Mouse (Mus musculus) midbrain, embryonic 12.5 days (tissue): ENCODE measurements around the gene Adh1. TPM values are rescaled to one million over a fixed set of nuclear protein-coding genes. Genes with fewer than 3 reads are reported as not detected.
A peak's percentile ranks its signal among the peaks of the same experiment; 100 is the strongest.

Experiments
- ATAC-seq: fragments of 200-750 bp; cut with Nextera tagmentation; 2 replicates; pipeline ENCODE4 v1.8.0; 2017; ENCODE audit warnings: low read depth, moderate TSS enrichment, moderate library complexity; ENCODE audit not compliant: low FRiP score
- H3K27ac ChIP-seq: fragments of 300-500 bp; sonication (generic); replicated peaks from 2 replicates; pipeline ENCODE4 v1.5.1; 2016; ENCODE audit warnings: mild to moderate bottlenecking
- H3K27me3 ChIP-seq: fragments of 300-500 bp; sonication (generic); 2 replicates; pipeline ENCODE4 v1.6.1; 2016; ENCODE audit warnings: mild to moderate bottlenecking
- H3K36me3 ChIP-seq: fragments of 300-500 bp; sonication (generic); 2 replicates; pipeline ENCODE4 v1.6.1; 2016
- H3K4me1 ChIP-seq: fragments of 300-500 bp; sonication (generic); 2 replicates; pipeline ENCODE4 v1.6.1; 2016
- H3K4me2 ChIP-seq: fragments of 300-500 bp; sonication (generic); replicated peaks from 2 replicates; pipeline ENCODE4 v1.6.1; 2016; ENCODE audit warnings: mild to moderate bottlenecking, moderate library complexity
- H3K4me3 ChIP-seq: fragments of 300-500 bp; sonication (generic); 2 replicates; pipeline ENCODE4 v1.5.1; 2016; ENCODE audit warnings: mild to moderate bottlenecking
- H3K9ac ChIP-seq: fragments of 300-500 bp; sonication (generic); replicated peaks from 2 replicates; pipeline ENCODE4 v1.6.1; 2016; ENCODE audit warnings: mild to moderate bottlenecking, moderate library complexity
- H3K9me3 ChIP-seq: fragments of 300-500 bp; sonication (generic); 2 replicates; pipeline ENCODE4 v1.6.1; 2016; ENCODE audit warnings: mild to moderate bottlenecking
- WGBS: fragments of 180-500 bp; shearing (Covaris S2); methylation state at CpG from one replicate; pipeline ENCODE4 v1.1.7; 2016; 5-methylcytosine and 5-hydroxymethylcytosine counted together
- polyA plus RNA-seq: library from polyadenylated mRNA; unstranded; fragments of >200 nt; fragmentation: Nextera tagmentation; extraction: Ambion mirVana; gene quantifications from 2 replicates; pipeline ENCODE4 v1.2.1, GENCODE M21; 2016

Adh1 gene
- polyA plus RNA-seq, 1 experiment from 2014 or later, result 0.34 TPM

DNA sequence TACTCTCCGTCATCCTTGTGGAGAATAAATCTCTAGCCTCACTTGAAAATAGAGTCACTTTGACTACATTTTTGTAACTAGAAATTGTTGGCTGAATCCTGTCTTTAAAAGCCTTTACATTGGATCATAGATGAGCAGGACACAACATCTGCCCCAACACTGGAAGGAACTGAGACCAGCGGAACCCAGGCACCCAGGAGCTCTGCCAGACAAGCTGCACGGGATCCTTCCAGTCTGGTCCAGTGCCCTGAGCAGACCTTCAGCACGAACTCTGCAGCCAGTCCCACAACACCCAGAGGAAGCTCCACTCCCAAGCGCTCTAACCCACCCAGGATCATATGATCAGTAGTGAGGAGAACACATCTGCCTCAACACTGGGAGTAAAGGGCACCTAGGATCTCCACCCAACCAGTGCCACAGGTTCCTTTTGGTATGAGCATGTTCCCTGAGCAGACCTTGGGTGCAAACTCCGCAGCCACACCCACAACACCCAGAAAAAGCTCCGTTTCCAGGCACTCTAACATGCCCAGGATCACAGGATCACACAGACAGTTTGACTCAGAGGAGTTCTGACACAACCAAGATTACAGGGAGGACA, 32.6 kb downstream of the Adh1 start:
- no peak overlapping the region for H3K9ac ChIP-seq
- no peaks in the 10 kb centered on the region for H3K27me3 ChIP-seq
- no peak overlapping the region for H3K27ac ChIP-seq
- H3K9me3 ChIP-seq, result peaks cover 4% of the 10 kb centered on the region
- WGBS, result 89% methylated on average over 7 of the region's 7 CpGs
- H3K4me1 ChIP-seq, result no peaks in the 10 kb centered on the region
- H3K36me3 ChIP-seq, result no peaks in the 10 kb centered on the region
- no peak for ATAC-seq
- H3K4me3 ChIP-seq, result no peak overlapping the region
- no peak overlapping the region for H3K4me2 ChIP-seq

DNA sequence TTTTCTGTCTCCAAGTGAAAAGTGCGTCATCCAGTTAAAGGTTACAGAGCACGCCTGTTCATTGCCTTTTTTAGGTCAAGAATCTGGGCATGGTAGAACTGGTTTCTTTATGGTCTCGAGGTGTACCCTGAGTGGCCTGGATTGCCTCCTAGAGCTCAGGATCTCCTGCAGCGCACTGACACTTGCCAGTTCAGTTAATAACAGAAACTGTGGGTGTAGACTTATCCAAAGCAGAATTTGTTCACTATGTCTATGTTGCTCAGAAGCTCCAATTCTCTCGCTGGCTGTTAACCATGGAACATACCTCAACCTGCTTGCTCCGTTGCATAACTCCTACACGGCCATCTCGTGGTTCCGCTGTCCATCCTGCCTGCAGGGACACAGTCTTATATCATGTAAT, 39.3 kb downstream of the Adh1 start:
- H3K27ac ChIP-seq, result no peak overlapping the region
- WGBS, result 91% methylated on average over 9 of the region's 9 CpGs
- H3K4me2 ChIP-seq, result no peak overlapping the region
- no peak overlapping the region for H3K9ac ChIP-seq
- H3K9me3 ChIP-seq, result peaks cover 8% of the 10 kb centered on the region
- ATAC-seq, result no peak
- no peak overlapping the region for H3K4me3 ChIP-seq
- no peaks in the 10 kb centered on the region for H3K27me3 ChIP-seq
- H3K4me1 ChIP-seq, result no peaks in the 10 kb centered on the region
- H3K36me3 ChIP-seq, result no peaks in the 10 kb centered on the region

DNA sequence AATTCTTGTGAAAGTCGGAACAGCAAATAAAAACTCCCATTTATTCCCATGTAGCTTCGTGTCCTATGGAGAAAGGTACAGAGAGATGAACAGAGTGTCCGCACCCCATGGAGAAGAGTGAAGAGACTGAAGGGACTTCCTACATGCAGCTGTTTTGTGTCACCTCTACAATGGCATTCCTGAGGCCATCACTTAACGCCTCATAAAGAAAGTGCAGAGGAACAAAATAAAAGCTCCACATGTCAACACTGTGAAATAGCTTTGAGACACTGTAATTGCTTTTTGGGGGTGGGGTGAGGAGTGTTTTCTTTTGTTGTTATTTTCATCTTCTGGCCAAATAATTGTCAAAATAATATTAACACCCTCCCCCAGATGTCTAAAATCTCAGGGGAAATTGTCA, 41.9 kb downstream of the Adh1 start:
- WGBS, result 75% methylated on average over 4 of the region's 4 CpGs
- Histone ChIP-seq H3K4me1 (no peaks in the 10 kb centered on the region), H3K27me3 (no peaks in the 10 kb centered on the region), H3K27ac (no peak overlapping the region), H3K4me2 (no peak overlapping the region), H3K36me3 (no peaks in the 10 kb centered on the region), H3K4me3 (no peak overlapping the region), H3K9me3 (peaks cover 8% of the 10 kb centered on the region), H3K9ac (no peak overlapping the region)
- no peak for ATAC-seq

DNA sequence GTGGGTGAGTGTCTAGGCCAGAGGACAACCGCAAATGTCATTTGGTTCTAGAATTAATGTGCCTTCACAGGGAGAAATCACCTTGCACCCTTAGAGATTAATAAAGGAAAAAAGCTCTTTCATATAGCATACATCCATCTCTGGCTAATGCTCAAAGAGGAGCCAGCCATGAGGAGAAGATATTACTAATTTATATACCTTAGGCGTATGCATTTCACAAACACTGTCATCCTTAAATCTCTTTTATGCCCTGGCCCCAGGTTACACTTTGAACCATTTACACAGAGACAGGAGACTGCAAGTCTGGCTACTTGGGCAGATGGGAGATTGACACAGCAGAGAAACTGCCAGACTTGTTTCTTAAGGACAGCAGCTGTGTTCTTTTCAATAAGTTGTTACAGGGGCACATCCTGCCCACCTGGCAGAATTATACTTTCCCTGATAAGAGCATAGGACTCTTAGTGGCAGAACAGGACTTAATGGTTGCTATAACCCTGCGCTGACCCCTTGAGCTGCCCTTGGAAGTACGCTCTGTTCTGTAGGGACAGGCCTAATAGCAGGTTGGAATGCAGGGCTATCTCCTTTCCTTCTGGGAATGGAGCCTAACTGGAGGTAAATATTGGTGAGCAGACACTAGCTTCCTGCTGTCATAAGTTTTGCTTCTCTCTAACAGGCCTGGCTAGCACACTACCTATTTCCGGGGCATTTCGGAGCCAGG, 43.1 kb downstream of the Adh1 start:
- Histone ChIP-seq H3K9me3 (no peaks in the 10 kb centered on the region), H3K4me1 (no peaks in the 10 kb centered on the region), H3K36me3 (no peaks in the 10 kb centered on the region), H3K4me2 (no peak overlapping the region), H3K4me3 (no peak overlapping the region), H3K27ac (no peak overlapping the region), H3K27me3 (no peaks in the 10 kb centered on the region), H3K9ac (no peak overlapping the region)
- 92% methylated on average over 6 of the region's 6 CpGs for WGBS
- ATAC-seq, result no peak

DNA sequence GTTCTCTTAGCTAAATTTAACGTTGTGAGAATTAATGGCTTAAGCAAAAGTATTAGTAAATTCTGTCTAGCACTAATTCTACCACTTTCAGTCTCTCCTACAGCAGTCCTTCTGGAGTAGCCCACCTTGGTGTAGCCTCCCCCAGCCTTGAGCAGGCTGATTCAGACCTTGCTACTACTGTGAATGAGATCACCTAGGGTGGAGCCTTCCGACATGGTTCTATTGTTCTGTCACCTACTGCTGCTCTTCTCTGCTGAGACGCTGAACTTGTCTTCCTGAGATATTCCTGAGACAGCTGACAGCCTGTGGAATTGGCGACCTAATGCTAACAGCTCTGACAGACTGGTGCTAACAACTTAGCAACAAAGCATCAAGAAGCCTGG, 43.7 kb downstream of the Adh1 start:
- no peak overlapping the region for H3K4me2 ChIP-seq
- H3K27ac ChIP-seq, result no peak overlapping the region
- H3K27me3 ChIP-seq, result no peaks in the 10 kb centered on the region
- H3K36me3 ChIP-seq, result no peaks in the 10 kb centered on the region
- H3K4me3 ChIP-seq, result no peak overlapping the region
- H3K9me3 ChIP-seq, result no peaks in the 10 kb centered on the region
- H3K9ac ChIP-seq, result no peak overlapping the region
- WGBS, result 57% methylated on average over 4 of the region's 4 CpGs
- no peak for ATAC-seq
- H3K4me1 ChIP-seq, result no peaks in the 10 kb centered on the region

DNA sequence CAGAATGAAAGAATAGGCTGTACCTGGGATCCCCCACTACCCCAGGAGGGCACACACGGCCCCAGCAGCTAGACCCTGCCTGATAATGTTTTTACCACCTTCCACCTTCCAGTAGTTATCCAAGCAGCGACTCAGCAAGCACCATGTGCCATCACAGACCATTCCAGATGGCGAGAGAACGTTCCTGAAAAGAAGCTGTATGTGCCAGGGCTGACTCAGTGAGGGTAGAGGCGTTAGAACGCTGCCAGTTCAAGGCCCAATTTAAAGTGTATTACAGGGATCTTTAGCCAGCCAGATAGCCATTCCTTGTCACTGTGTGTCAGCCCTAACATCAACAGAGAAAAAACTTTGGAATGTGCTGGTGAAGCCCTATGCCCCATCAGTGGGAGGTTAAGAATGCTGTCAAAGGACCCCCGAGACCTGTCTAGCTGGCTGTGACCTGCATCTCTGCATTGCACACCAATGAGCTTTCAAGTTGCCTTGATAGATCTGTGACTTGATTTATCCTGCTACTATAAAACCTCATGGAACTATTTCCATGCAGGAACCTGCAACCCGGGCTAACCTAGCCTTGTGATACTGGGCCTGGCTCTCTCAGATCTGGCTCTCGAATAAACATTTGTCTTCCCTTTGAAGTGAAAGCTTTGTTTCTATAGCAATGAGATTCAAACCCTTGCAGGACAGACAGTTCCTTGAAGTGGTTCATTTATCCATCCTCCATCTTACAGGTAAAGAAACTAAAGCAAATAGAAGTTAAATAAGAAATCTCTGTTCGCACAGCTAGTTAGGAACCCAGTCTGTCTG, 44.9 kb downstream of the Adh1 start:
- no peak for ATAC-seq
- H3K4me3 ChIP-seq, result no peak overlapping the region
- no peak overlapping the region for H3K4me2 ChIP-seq
- no peak overlapping the region for H3K9ac ChIP-seq
- WGBS, result 76% methylated on average over 10 of the region's 10 CpGs
- no peaks in the 10 kb centered on the region for H3K4me1 ChIP-seq
- no peaks in the 10 kb centered on the region for H3K27me3 ChIP-seq
- H3K9me3 ChIP-seq, result no peaks in the 10 kb centered on the region
- H3K36me3 ChIP-seq, result no peaks in the 10 kb centered on the region
- H3K27ac ChIP-seq, result no peak overlapping the region

DNA sequence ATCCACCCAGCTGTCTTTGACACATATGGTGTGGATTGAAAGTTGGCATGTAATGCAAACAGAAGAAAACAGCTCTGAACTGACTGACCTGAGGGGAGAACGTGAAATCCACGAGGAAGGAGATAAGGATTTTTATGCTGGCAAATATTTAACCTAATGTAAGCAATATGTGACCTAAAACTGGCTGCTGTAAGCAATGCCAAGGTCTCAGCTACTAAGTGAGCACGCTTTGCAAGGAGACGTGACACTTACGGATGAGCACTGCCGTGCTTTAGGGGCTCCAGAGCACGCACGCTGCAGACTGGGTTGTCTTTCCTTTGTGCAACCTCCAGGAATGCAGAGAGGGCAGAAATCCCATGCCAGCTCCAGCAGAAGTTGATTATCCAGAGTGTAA, 45.5 kb downstream of the Adh1 start:
- H3K4me3 ChIP-seq, result no peak overlapping the region
- H3K9me3 ChIP-seq, result no peaks in the 10 kb centered on the region
- H3K9ac ChIP-seq, result no peak overlapping the region
- no peaks in the 10 kb centered on the region for H3K36me3 ChIP-seq
- peak overlapping the region; percentile 22; the same call in 1 of the 2 replicates for H3K27ac ChIP-seq
- no peak for ATAC-seq
- H3K4me2 ChIP-seq, result no peak overlapping the region
- 59% methylated on average over 8 of the region's 8 CpGs for WGBS
- no peaks in the 10 kb centered on the region for H3K27me3 ChIP-seq
- no peaks in the 10 kb centered on the region for H3K4me1 ChIP-seq

DNA sequence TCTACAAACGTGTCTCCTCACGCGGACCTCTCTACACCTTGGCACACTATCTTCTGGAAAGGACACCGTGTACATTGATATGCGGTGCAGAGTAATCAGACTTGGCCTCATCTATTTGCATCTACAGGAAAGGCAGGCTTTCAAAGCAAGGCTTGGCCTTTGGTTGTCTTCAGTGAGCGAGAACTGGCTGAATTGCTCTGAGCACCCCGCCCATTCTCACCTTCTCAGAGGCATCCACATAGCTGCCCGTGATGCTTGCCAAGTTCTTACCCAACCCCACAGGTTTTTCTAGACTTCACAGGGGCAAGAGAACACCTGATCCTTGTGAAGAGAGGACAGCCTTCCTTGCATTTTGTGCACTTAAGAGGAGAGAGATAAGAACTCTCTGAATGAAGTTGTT, 49.1 kb downstream of the Adh1 start:
- Histone ChIP-seq H3K27me3 (no peaks in the 10 kb centered on the region), H3K4me1 (no peaks in the 10 kb centered on the region), H3K4me3 (no peak overlapping the region), H3K27ac (no peak overlapping the region), H3K9me3 (no peaks in the 10 kb centered on the region), H3K9ac (no peak overlapping the region), H3K4me2 (no peak overlapping the region), H3K36me3 (no peaks in the 10 kb centered on the region)
- no peak for ATAC-seq
- WGBS, result 92% methylated on average over 8 of the region's 8 CpGs

DNA sequence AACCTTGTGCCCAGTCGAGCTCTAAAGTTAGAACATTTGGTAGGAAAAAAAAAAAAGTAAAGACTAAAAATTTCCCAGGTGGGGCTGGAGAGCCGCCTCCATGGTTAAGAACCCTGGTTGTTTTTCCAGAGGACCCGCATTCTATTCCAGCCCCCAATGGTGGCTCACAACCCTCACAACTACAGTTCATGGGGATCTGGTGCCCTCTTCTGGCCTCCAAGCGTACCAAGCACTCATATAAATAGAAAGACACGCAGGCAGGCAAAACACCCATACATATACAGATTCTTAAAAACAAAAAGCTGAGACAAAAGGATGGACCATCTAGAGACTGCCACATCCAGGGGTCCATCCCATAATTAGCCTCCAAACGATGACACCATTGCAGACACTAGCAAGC, 50.2 kb downstream of the Adh1 start:
- Histone ChIP-seq H3K27me3 (no peaks in the 10 kb centered on the region), H3K4me2 (no peak overlapping the region), H3K27ac (no peak overlapping the region), H3K36me3 (no peaks in the 10 kb centered on the region), H3K4me1 (no peaks in the 10 kb centered on the region), H3K9me3 (no peaks in the 10 kb centered on the region), H3K9ac (no peak overlapping the region), H3K4me3 (no peak overlapping the region)
- ATAC-seq, result no peak
- WGBS, result 80% methylated on average over 6 of the region's 6 CpGs

DNA sequence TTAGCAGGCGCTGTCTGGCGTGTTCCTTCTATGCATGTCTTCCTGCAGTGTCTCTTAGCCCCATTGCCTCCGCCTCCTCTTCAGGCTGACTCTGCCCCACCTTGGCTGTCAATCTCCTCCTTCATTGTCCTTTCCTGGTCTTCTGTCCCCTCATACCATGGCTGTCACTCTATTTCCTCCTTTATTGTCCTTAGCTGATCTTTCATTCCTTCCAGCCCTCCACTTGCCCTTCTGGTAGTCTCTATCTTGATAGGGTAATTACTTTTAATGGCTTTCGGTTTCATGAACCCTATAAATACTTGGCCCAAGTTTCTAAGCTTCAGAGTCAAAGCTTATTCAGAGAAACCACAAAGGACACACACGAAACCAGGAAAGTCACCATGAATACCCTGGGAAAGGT, 52.2 kb downstream of the Adh1 start, which contains the start of gene Adh6a:
Gene Adh6a (plus strand): TSS at position 322 of the 400 bp plus-strand sequence.
- H3K36me3 ChIP-seq, result no peaks in the 10 kb centered on the region
- H3K4me1 ChIP-seq, result no peaks in the 10 kb centered on the region
- ATAC-seq, result no peak
- no peak within 1 kb of the TSS for H3K4me3 ChIP-seq
- no peaks in the 10 kb centered on the region for H3K27me3 ChIP-seq
- H3K27ac ChIP-seq, result no peak within 1 kb of the TSS
- no peak within 1 kb of the TSS for H3K9ac ChIP-seq
- WGBS, result 92% methylated on average over 5 of the region's 5 CpGs
- H3K9me3 ChIP-seq, result no peaks in the 10 kb centered on the region
- no peak within 1 kb of the TSS for H3K4me2 ChIP-seq

DNA sequence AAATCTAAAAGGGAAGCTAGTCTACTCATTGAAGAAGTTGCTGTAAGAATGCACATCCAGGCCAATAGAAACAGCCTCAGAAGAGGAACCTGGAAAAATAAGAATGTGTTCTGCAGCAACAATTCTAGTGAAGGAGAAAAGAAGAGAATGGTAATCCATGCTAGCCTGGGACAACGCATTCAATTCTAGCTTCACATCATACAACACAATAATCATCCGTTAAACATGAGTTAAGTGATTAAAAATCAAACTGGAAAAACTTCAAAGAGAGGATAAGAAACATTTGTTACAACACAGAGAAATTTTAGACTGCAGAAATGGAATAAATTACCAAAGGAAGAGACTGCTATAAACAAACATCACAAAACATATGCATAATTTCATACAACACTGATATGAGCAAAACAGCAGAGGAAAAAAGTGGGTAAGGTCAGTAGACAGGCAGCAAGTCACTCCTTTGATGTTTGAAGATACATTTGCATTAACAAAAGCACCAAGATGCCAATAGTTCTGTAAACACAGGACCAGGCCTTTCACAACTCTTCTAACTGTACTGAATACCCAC, 56.2 kb downstream of the Adh1 start:
- Histone ChIP-seq H3K36me3 (no peaks in the 10 kb centered on the region), H3K4me1 (no peaks in the 10 kb centered on the region), H3K4me3 (no peak overlapping the region), H3K9ac (no peak overlapping the region), H3K4me2 (no peak overlapping the region), H3K27ac (no peak overlapping the region), H3K27me3 (no peaks in the 10 kb centered on the region), H3K9me3 (no peaks in the 10 kb centered on the region)
- 86% methylated on average over 2 of the region's 2 CpGs for WGBS
- no peak for ATAC-seq

DNA sequence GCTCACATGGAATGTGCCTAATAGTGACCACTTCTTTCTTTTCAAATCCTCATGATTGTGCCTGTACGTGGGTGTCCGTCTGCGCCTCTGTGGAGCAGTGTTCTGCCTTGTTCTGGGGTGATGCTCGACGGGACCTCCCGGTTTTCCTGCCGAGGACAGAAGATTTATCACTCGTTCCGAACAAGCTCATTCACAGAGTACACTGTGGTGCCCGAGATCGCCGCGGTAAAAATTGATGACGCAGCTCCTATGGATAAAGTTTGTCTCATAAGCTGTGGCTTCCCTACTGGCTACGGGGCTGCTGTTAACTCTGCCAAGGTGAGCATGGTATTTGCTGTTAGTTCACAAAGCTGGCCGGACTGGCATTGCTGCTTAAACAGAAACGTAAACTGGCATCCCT, 64.2 kb downstream of the Adh1 start:
- H3K27me3 ChIP-seq, result no peaks in the 10 kb centered on the region
- no peaks in the 10 kb centered on the region for H3K36me3 ChIP-seq
- no peaks in the 10 kb centered on the region for H3K4me1 ChIP-seq
- no peak overlapping the region for H3K4me3 ChIP-seq
- H3K9me3 ChIP-seq, result no peaks in the 10 kb centered on the region
- no peak for ATAC-seq
- no peak overlapping the region for H3K27ac ChIP-seq
- H3K4me2 ChIP-seq, result no peak overlapping the region
- no peak overlapping the region for H3K9ac ChIP-seq
- WGBS, result 95% methylated on average over 17 of the region's 17 CpGs
